Mouse (Mus musculus) adrenal gland, adult 2 months (tissue): Measurements from ENCODE around the gene Tbc1d25. TPM values are rescaled to one million over a fixed set of nuclear protein-coding genes. Genes with fewer than 3 reads are reported as not detected.

ENCODE experiments used
- DNase-seq: peaks from one replicate; pipeline ENCODE4 v3.0.0; 2021
- long read RNA-seq: library from polyadenylated mRNA; stranded (forward); transcript quantifications from one replicate; pipeline ENCODE4 v2.0.0, GENCODE M21; 2021
- polyA plus RNA-seq: library from polyadenylated mRNA; depleted of rRNA; stranded (reverse); fragments of >200 nt; gene quantifications from 2 replicates; pipeline ENCODE4 v1.2.3, GENCODE M21; 2012; rRNA removed
- total RNA-seq, 2 experiments: library from RNA; stranded (reverse); gene quantifications; 2 replicates each; pipeline ENCODE4 v1.2.3; 2021

The Tbc1d25 gene
- total RNA-seq (1 to 10 TPM; 8.8 to 9.6 TPM), polyA plus RNA-seq (11.1 and 12.9 TPM in 2 replicates)
- long read RNA-seq, transcript Tbc1d25-201 (6 exons, 2,648 nt): major isoform, 9 of 11 reads
- long read RNA-seq, partial matches to known transcripts: 0 of 11 reads
- long read RNA-seq, other reads (novel, unspliced or antisense): 1 of 11 reads

DNA sequence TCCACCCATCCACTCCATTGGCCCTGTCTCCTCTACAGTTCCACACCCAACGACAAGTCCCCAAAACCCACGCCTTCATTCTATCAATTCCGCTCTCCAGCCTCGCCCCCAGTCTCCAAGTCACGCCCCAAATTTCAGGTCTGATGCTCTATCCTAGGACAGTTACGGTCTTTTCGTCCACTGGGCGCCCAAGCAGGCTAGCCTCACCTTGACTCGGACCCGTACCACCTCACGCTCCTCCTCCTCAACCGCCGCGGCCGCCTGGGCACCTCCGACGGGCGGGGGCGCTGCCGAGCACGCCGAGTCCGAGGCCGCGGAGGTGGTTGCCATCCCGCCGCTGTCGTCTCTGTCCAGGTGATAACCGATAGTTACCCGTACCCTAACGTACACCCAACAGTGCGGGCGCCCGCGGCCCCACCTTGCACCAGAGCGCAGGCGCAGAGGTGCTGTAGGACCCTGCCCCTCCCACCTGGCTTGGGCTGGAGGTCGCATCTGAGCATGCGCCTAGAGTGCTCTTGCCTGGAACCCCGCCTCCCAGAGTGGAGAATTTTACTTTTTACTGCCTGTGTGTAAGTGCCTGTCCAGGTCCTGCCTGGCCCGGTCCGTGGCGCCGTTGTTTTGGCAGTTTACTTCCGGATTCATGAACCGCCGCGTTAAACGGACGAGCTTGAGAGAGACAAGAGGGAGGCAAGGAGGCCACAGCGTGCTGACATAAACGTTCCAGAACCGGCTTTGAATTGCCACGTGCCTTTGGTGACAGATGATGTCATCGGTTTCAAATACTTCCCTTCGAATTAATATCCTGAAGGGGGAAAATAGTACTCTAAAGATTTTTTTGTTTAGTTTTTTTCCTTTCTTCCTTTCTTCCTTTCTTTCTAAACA is at the start of gene Tbc1d25:
Gene Tbc1d25, minus strand, starts transcription at position 678 of the 882 bp plus-strand sequence.
- DNase-seq: peak; percentile 91

- no peak for DNase-seq
Measured at GRCm38 (mm10) chrX:8223473-8223872, 47.5 kb upstream of the Tbc1d25 start.

DNA sequence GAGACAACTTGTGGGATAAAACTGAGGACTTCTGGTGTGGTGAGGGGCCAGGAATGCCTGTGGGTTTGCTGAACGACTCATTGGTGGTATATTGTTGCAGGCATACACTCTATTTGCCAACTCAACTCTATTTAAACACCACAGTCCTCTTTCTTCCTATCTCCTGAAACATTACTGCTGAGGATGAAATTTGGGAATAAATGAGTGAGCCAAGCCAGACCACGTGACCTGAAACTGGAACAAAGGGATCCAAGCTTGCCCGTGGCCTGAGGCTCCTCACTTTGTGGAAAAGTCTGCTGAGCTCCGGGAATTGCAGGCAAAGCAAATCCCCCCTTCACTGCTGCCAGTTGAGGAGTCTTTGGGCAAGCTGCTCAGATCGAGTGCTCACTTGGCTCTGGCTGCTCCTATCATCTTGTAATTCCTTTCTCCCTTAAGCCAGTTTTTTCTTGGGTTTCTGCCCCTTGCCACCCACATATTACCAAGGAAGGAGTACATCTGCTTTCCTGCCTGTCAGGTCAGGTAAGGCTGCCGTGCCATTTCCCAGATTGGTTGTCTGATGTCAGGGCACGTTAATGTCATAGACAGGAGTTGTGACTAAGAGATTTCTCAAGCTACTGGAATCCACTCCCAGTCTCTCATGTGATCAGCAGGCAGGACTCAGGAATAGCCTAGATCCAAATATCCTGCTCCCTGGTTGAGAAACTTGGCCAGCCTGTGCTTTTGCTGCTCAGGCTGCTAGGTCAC is 46.9 kb upstream of the Tbc1d25 start:
- peak; percentile 10 for DNase-seq

- no peak for DNase-seq
Measured at GRCm38 (mm10) chrX:8222296-8222677, 46.3 kb upstream of the Tbc1d25 start.

DNA sequence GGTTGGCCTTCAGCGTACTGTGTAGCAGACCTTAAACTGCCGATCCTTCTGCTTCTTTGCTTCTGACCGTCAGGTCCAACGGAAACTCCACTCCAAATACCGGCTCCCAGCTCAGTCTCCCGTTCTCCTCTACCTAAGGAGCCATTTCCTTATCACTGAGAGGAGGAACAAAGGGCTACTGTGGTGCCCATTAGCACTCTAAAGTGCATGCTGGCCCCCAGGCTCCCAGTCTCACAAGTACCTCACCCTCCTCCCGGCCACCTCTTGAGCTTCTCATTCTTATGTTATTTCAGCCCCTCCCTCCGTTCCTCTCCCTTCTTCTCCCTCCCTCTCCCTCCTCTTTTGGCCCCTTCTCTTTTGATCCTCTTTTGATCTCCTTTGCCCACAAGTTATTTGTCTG is 43.7 kb upstream of the Tbc1d25 start:
- DNase-seq: no peak

- no peak for DNase-seq
Measured at GRCm38 (mm10) chrX:8218114-8218513, 42.1 kb upstream of the Tbc1d25 start.

- DNase-seq: no peak
Measured at GRCm38 (mm10) chrX:8217383-8217782, 41.4 kb upstream of the Tbc1d25 start.

- DNase-seq: no peak
Measured at GRCm38 (mm10) chrX:8211490-8212207, 35.7 kb upstream of the Tbc1d25 start.

- no peak for DNase-seq
Measured at GRCm38 (mm10) chrX:8209720-8210119, 33.7 kb upstream of the Tbc1d25 start.

DNA sequence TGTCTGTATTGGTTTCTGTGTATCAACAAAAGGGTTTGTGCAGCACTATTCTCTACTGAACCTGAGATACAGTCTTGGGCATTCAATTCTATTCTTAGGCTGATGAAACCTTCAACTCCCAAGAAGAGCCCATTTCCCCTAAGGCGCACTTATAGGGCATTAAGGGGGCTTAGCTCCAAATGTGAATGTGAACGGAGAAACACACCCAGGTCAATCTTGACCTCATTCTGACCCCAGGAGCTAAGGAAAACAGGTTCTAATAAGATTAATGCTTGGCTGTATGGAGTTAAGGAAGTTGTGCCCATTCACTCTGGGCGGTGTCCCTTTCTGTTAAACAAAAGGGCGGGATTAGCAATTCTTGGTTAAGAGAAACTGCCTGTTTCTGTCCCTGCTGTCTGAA is 31.2 kb upstream of the Tbc1d25 start:
- no peak for DNase-seq

DNA sequence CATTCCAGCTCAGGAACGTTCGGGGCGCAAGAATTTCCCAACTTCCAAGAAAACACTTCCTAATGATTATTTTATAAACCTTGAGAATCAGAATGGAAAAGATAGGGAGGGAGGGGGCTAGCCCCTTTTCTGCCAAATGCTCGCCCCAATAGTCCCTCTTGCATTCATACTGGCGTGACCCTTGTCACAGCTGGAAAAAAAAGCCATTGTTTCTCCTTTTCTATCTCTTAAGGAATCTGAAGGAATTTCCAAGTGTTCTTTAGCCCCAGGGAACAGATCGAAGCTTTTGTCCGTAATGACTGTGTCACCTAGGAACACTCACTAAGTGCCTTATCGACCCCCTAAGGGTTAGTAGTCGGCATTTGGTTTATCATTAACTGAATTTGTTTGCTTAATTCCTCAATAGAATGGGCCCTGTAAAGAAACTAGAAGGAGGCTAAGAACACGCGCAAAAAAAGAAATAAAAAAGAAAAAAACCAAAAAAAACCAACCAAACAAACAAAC is 30.8 kb upstream of the Tbc1d25 start:
- DNase-seq: no peak

- DNase-seq: peak; percentile 93
Measured at GRCm38 (mm10) chrX:8206015-8206693, 30.2 kb upstream of the Tbc1d25 start, which contains the start of gene Porcn. TSS of gene Porcn (minus strand) at chrX:8206525.

- no peak for DNase-seq
Measured at GRCm38 (mm10) chrX:8205551-8205950, 29.6 kb upstream of the Tbc1d25 start.

GRCm38 (mm10) chrX:8205088-8205487 is 29.1 kb upstream of the Tbc1d25 start:
- DNase-seq: no peak

GRCm38 (mm10) chrX:8204076-8204475 is 28.1 kb upstream of the Tbc1d25 start:
- DNase-seq: no peak

GRCm38 (mm10) chrX:8203105-8203504 is 27.1 kb upstream of the Tbc1d25 start:
- no peak for DNase-seq

DNA sequence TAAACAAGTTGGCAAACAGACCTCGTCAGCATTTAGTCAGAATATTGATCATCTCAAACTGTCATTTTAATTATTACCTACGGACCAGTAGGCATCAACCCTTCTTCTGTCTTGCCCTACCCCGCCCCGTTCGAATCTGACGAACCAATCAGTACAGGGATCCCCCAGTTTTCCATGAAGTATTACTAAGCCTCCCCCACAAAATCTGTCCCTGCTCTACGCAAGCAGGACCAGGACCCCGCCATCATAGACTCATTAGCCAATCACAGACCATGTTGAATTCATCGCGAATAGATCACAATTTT is 17.4 kb upstream of the Tbc1d25 start, which contains the start of gene Ebp:
Gene Ebp, minus strand, starts transcription at position 94 of the 305 bp plus-strand sequence.
- peak; percentile 36 for DNase-seq

GRCm38 (mm10) chrX:8192640-8193418 is 16.8 kb upstream of the Tbc1d25 start:
- peak; percentile 90 for DNase-seq

GRCm38 (mm10) chrX:8192126-8192639 is 16.2 kb upstream of the Tbc1d25 start:
- DNase-seq: no peak

DNA sequence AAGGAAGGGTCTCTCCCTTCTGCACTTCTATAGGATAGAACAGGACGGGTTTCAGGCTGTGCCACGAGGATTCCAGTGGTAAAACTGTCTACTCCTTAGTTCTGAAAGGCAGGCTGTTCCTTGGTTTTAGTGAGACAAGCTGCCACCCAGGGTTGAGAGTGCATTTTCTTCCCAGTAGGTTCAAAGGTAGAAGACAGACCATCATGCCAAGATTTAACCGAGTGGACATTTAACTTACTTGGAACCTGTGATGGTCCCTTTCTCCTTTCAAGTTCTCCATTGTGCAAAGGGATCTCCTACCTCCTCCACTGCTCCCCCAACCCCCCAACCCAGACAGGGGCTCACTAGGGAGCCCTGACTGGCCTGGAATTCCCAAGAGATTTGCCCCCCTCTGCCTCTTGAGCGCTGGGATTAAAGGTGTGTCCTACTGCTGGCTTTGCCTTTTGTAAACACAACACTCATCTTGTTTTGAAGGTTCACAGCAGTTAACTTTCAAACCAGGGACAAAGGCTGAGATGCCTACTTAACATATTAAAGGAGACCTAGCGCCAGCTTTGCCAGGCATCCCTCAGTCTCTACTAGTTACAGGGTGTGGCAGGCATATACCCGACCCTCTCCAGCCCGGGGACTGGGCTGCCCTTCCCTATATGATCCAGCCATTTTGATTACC is 7.0 kb upstream of the Tbc1d25 start:
- no peak for DNase-seq
